Mouse (Mus musculus): ENCODE results near the gene Shank3. TPM values are rescaled to one million over a fixed set of nuclear protein-coding genes. Genes with fewer than 3 reads are reported as not detected.

The Shank3 gene
- polyA plus RNA-seq, 1 experiment from 2014 or later = 1.4 TPM

GRCm38 (mm10) chr15:89500221-89500791 lies 883 bp downstream of the Shank3 start:
- Histone ChIP-seq H3K27ac (no peak overlapping the region), H3K4me2 (peak overlapping the region; percentile 89), H3K4me1 (replicated peaks) (peaks cover 28% of the 10 kb centered on the region), H3K27me3 (peaks cover 51% of the 10 kb centered on the region), H3K9me3 (replicated peaks) (no peaks in the 10 kb centered on the region), H3K9ac (peak overlapping the region; percentile 61), H3K36me3 (no peaks in the 10 kb centered on the region), H3K4me3 (peak overlapping the region; percentile 78)
- ATAC-seq (replicated peaks; ENCODE audit: insufficient number of reproducible peaks, insufficient read depth, low FRiP score, low read depth) = no peak
- 2% methylated on average over 35 of the region's 35 CpGs for WGBS

DNA sequence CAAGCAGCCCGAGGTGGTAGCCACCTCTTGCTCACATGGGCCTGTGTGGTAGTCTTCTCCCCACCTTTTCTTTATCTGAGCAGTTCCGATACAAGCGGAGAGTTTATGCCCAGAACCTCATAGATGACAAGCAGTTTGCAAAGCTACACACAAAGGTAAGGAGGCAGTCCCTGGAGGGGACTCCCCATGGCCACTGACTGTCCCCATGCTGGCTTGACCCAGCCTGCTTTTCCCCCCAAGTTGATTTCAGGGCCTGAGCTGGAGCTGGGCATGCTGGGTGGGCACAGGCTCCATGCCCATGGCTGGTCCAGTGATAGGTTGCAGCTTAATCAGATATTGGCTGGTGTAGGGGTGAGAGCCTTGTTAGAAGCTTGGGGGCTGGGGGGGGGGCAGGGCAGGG lies 1.9 kb downstream of the Shank3 start:
- WGBS = 80% methylated on average over 3 of the region's 3 CpGs
- no peak overlapping the region for H3K4me2 ChIP-seq
- H3K9ac ChIP-seq = no peak overlapping the region

DNA sequence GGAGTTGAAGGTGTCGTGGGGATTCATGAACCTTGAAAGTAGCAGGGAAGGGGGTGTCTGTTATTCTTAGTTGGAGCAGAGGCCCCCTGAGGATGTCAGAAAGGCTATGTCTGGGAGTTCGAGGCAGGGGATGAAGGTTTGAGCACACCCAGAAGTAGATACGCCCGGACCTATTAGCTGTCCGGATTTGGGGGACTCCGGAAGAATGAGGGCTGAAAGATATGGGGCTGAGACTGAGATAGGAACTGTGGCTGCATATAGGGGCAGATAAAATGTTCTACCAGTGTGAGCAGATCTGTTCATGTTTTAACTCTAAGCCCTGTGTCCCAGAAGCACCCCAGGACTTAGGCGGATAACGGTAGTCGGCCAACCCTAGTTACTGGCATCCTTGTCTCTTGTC lies 5.4 kb downstream of the Shank3 start:
- 86% methylated on average over 9 of the region's 9 CpGs for WGBS
- Histone ChIP-seq H3K27ac (no peak overlapping the region), H3K4me1 (replicated peaks) (peaks cover 9% of the 10 kb centered on the region), H3K9ac (no peak overlapping the region), H3K4me2 (no peak overlapping the region), H3K4me3 (no peak overlapping the region), H3K9me3 (replicated peaks) (no peaks in the 10 kb centered on the region), H3K27me3 (peaks cover 24% of the 10 kb centered on the region), H3K36me3 (no peaks in the 10 kb centered on the region)
- no peak for ATAC-seq (replicated peaks; ENCODE audit: insufficient number of reproducible peaks, insufficient read depth, low FRiP score, low read depth)

More for the DNA sequence above, 1.9 kb downstream of the Shank3 start:
- no peaks in the 10 kb centered on the region for H3K36me3 ChIP-seq
- peaks cover 28% of the 10 kb centered on the region for H3K4me1 ChIP-seq (replicated peaks)
- no peak overlapping the region for H3K27ac ChIP-seq
- no peak for ATAC-seq (replicated peaks; ENCODE audit: insufficient number of reproducible peaks, insufficient read depth, low FRiP score, low read depth)
- H3K27me3 ChIP-seq = peaks cover 51% of the 10 kb centered on the region
- 0 out of 2 replicates have a peak overlapping the region, but pooled peaks have one; percentile 78 for H3K4me3 ChIP-seq
- no peaks in the 10 kb centered on the region for H3K9me3 ChIP-seq (replicated peaks)

DNA sequence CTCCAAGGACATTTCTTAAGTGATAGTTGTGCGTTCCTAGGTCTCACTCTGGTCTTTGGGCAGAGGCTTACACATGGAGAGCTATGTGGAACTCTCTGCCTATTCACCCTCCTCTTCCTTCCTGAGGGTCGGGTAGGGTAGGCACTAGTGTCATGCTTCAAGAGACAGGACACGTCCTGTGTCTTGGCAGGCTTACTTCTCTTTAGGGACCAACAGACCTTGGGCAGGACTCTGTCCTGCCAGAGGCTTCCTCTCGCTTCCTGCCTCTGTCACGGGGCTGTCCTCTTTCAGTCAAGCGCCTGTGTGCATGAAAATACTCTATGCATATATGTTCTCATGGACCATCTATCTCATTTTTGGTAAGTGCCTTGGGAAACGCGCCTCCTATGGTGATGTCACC lies 8.3 kb downstream of the Shank3 start:
- Histone ChIP-seq H3K4me2 (no peak overlapping the region), H3K4me3 (no peak overlapping the region), H3K9me3 (replicated peaks) (no peaks in the 10 kb centered on the region), H3K27ac (no peak overlapping the region), H3K9ac (no peak overlapping the region), H3K4me1 (replicated peaks) (no peaks in the 10 kb centered on the region), H3K36me3 (no peaks in the 10 kb centered on the region), H3K27me3 (no peaks in the 10 kb centered on the region)
- ATAC-seq (replicated peaks; ENCODE audit: insufficient number of reproducible peaks, insufficient read depth, low FRiP score, low read depth) = no peak
- WGBS = 77% methylated on average over 8 of the region's 8 CpGs

DNA sequence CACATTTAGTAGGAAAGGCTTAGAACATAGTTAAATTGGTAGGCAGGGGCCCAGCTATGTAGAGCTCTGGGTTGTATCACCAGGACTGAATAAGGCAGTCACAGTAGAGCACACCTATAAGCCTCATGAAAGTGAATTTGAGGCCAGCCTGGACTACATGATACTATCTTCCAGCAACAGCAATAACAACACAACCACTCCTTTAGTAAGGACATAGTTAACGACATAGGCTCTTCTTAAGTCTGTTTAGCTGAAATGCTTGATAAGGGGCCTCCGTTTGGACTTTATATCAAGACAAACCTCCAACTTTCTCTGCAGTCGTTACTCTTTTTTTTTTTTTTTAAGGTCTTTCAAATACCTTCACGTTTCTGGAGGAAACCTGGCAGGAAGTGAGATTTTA lies 13.3 kb downstream of the Shank3 start:
- Histone ChIP-seq H3K4me2 (no peak overlapping the region), H3K36me3 (no peaks in the 10 kb centered on the region), H3K4me1 (replicated peaks) (no peaks in the 10 kb centered on the region), H3K9me3 (replicated peaks) (no peaks in the 10 kb centered on the region), H3K27ac (no peak overlapping the region), H3K9ac (no peak overlapping the region), H3K27me3 (no peaks in the 10 kb centered on the region), H3K4me3 (no peak overlapping the region)
- no peak for ATAC-seq (replicated peaks; ENCODE audit: insufficient number of reproducible peaks, insufficient read depth, low FRiP score, low read depth)
- WGBS = 56% methylated on average over 4 of the region's 4 CpGs

- H3K4me3 ChIP-seq = no peak overlapping the region
- H3K4me2 ChIP-seq = no peak overlapping the region
- ATAC-seq (replicated peaks; ENCODE audit: insufficient number of reproducible peaks, insufficient read depth, low FRiP score, low read depth) = no peak
- WGBS = 53% methylated on average over 7 of the region's 7 CpGs
- peaks cover 10% of the 10 kb centered on the region for H3K4me1 ChIP-seq (replicated peaks)
- H3K36me3 ChIP-seq = no peaks in the 10 kb centered on the region
- peaks cover 43% of the 10 kb centered on the region for H3K27me3 ChIP-seq
- no peak overlapping the region for H3K27ac ChIP-seq
- no peak overlapping the region for H3K9ac ChIP-seq
- H3K9me3 ChIP-seq (replicated peaks) = no peaks in the 10 kb centered on the region
Observed at GRCm38 (mm10) chr15:89521951-89522350, 22.5 kb downstream of the Shank3 start.

DNA sequence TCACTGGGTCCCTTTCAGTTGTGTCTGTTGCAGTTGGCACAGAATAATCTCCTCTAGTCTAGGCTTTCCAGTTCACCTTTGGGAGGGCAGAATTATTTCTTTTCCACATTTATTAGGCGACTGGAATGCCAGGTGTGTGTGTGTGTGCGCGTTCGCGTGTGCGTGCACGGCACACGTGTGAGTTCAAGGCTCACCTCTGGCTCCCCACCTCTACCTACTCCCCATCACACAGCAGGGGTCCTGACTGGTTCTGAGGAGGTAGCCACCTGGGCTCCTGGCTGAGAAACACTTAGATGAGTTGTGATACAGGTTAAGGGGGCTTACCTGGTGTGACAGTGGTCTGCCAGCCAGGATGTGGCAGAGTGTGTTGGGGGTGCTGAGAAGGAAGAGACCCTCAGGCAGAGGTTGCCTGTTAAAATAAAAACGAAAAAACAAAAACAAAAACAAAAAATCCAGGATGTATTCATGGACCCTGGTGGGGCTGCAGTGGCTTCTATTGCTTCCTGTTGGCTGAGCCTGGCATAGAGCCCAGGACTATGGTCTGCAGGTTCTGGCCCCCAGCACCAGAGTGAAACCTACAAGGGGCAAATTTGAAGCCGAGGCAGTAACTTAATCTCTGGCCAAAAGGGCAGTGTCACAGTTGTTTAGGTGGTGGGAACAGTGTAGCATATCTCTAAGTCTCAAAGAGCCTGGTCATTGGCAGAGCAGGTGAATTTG lies 23.3 kb downstream of the Shank3 start:
- ATAC-seq (replicated peaks; ENCODE audit: insufficient number of reproducible peaks, insufficient read depth, low FRiP score, low read depth) = no peak
- Histone ChIP-seq H3K27me3 (peaks cover 43% of the 10 kb centered on the region), H3K4me2 (peak overlapping the region; percentile 92), H3K27ac (no peak overlapping the region), H3K36me3 (no peaks in the 10 kb centered on the region), H3K9ac (no peak overlapping the region), H3K4me3 (no peak overlapping the region), H3K9me3 (replicated peaks) (no peaks in the 10 kb centered on the region), H3K4me1 (replicated peaks) (peaks cover 10% of the 10 kb centered on the region)
- WGBS = 83% methylated on average over 10 of the region's 10 CpGs

- Histone ChIP-seq H3K36me3 (no peaks in the 10 kb centered on the region), H3K9ac (0 out of 2 replicates have a peak overlapping the region, but pooled peaks have one; percentile 45), H3K4me1 (replicated peaks) (peaks cover 10% of the 10 kb centered on the region), H3K4me3 (peak overlapping the region; percentile 56), H3K27me3 (peaks cover 43% of the 10 kb centered on the region), H3K9me3 (replicated peaks) (no peaks in the 10 kb centered on the region), H3K4me2 (peak overlapping the region; percentile 92), H3K27ac (no peak overlapping the region)
- ATAC-seq (replicated peaks; ENCODE audit: insufficient number of reproducible peaks, insufficient read depth, low FRiP score, low read depth) = no peak; the same call in 1 of the 2 replicates
- 22% methylated on average over 23 of the region's 47 CpGs for WGBS
Observed at GRCm38 (mm10) chr15:89523283-89523832, 23.9 kb downstream of the Shank3 start.

DNA sequence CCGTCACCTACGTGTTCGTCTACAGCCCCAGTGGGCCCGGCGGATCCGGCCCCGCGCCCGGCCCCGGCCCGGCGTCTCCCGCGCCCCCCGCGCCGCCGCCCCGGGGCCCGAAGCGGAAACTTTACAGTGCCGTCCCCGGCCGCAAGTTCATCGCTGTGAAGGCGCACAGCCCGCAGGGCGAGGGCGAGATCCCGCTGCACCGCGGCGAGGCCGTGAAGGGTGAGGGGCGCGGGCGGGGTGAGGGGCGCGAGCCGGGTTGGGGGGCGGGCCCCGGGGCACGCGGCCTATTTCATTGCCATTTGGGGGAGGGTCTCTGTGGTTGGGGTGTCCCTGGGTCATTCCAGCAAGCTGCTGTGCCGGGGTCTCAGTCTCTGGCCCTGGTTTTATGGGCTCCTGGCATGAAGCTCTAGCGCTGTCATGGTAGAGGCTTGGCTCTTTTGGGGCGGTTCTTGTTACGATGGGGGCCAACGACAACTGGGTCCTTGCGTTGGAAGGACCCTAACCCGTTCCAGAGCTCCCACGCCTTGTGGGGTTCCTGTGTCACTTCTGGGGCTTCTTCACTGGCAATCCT lies 24.7 kb downstream of the Shank3 start:
- Histone ChIP-seq H3K4me2 (peak overlapping the region; percentile 92), H3K9me3 (replicated peaks) (no peaks in the 10 kb centered on the region), H3K9ac (peak overlapping the region; percentile 45), H3K36me3 (no peaks in the 10 kb centered on the region), H3K27me3 (peaks cover 43% of the 10 kb centered on the region), H3K4me3 (peak overlapping the region; percentile 56), H3K4me1 (replicated peaks) (peaks cover 10% of the 10 kb centered on the region), H3K27ac (no peak overlapping the region)
- no peak for ATAC-seq (replicated peaks; ENCODE audit: insufficient number of reproducible peaks, insufficient read depth, low FRiP score, low read depth)
- 26% methylated on average over 40 of the region's 52 CpGs for WGBS

GRCm38 (mm10) chr15:89524611-89525415 lies 25.4 kb downstream of the Shank3 start:
- no peak overlapping the region for H3K4me2 ChIP-seq
- H3K36me3 ChIP-seq = no peaks in the 10 kb centered on the region
- no peak overlapping the region for H3K9ac ChIP-seq
- H3K9me3 ChIP-seq (replicated peaks) = no peaks in the 10 kb centered on the region
- WGBS = 71% methylated on average over 8 of the region's 8 CpGs
- peaks cover 43% of the 10 kb centered on the region for H3K27me3 ChIP-seq
- ATAC-seq (replicated peaks; ENCODE audit: insufficient number of reproducible peaks, insufficient read depth, low FRiP score, low read depth) = no peak
- H3K4me1 ChIP-seq (replicated peaks) = peaks cover 10% of the 10 kb centered on the region
- H3K4me3 ChIP-seq = 0 out of 2 replicates have a peak overlapping the region, but pooled peaks have one; percentile 56
- H3K27ac ChIP-seq = no peak overlapping the region

DNA sequence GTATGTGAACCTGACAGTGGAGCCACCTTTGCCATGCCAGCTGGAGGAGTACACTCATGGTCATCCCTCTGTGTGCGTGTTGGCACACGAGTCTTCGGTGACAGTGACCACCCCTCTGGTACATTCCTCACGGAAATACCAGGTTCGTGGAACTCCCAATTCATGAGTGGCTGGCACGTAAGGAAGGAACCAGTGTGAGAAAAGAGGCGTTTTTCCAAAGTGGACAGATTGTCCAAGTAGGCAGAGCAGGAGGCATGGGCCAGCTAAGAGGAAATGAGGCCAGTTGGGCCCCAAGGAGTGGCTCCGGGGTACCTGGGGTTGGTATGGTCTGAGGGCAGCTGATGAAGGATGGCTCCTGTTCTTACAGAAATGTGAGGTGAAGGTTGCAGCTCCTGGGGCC lies 26.0 kb downstream of the Shank3 start:
- Histone ChIP-seq H3K9ac (no peak overlapping the region), H3K4me1 (replicated peaks) (peaks cover 10% of the 10 kb centered on the region), H3K4me2 (no peak overlapping the region), H3K27ac (no peak overlapping the region), H3K9me3 (replicated peaks) (no peaks in the 10 kb centered on the region), H3K36me3 (no peaks in the 10 kb centered on the region), H3K27me3 (peaks cover 43% of the 10 kb centered on the region), H3K4me3 (no peak overlapping the region)
- no peak for ATAC-seq (replicated peaks; ENCODE audit: insufficient number of reproducible peaks, insufficient read depth, low FRiP score, low read depth)
- WGBS = 87% methylated on average over 8 of the region's 8 CpGs

Data from heart, embryonic 15.5 days (tissue).